Mouse (Mus musculus): ENCODE data around the gene Snrnp200. TPM values are rescaled to one million over a fixed set of nuclear protein-coding genes. Genes with fewer than 3 reads are reported as not detected.
"Not testable (repeated sequence)": the region's sequence is repeated elsewhere in the genome, so short reads cannot be mapped to it uniquely, and the experiment has no call there.

Snrnp200 gene
- 75.5 and 84.1 TPM in 2 replicates for total RNA-seq (2021)
- long read RNA-seq, full-length matches to known transcripts: 4 of 18 reads
- long read RNA-seq, partial matches to known transcripts: 14 of 18 reads
- long read RNA-seq, other reads (novel, unspliced or antisense): 0 of 18 reads

- DNase-seq: peak; percentile 89
Observed at GRCm38 (mm10) chr2:127207547-127208451, at the start of gene Snrnp200, which contains the start of gene 1810024B03Rik. Gene Snrnp200 (plus strand): TSS chr2:127208386. Gene 1810024B03Rik (minus strand): TSS chr2:127208280.

DNA sequence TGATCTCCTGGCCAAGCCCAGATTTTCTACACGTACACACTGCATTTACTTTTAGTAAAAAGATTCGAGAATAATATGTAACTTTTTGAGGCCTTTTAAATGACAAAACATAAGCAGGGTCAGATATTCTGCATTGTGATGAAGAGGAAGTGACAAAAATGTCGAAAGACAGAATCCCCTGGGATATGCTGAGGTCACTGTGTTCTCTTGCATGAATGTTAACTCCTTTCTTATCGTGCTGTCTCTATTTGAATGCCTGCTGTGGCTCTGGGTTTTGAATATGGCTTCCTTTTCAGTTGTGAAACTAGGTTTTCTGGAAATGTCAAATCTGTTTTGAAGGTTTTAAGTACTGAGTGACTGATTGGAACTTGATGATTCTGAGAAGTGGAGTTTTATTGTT, 42.5 kb upstream of the Snrnp200 start:
- no peak for DNase-seq

GRCm38 (mm10) chr2:127166261-127166660, 41.9 kb upstream of the Snrnp200 start:
- not testable (repeated sequence) for DNase-seq

DNA sequence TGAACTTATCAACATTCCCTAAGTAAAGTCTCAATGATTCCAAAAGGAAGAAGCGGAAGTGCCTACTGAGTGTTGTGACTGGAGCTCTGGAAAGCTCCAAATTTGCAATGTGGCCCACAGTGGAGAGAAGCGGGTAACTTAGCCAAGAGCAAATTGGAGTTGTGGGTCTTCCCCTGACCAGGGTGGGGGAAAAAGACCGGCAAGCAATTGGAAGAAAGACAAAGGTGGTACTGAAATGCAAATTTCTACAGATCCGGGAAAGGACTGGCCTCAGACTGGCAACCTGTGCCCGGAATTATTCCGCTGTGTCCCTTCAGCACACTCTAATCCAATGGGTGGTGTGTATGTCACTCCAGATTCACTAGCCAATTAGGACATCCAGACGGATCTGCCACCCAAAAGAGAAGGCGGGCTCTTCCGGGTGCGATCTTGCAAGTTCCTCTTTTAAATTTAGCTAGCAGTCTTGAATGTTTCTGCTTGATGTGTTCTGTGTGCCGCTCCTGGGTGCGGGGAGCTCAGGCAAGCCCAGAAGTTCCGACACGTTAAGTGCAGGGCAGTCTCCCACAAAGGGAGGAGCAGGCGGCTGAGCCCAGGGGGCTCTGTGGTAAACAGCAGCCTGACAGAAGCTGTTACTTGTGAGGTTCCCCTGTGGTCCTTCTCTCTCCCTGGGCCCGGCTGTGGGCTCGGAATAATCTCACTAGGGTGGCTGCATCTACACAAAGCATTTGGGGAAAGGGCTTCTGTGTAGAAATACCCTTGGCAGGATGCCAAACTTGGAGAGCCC, 25.4 kb upstream of the Snrnp200 start:
- peak; percentile 74 for DNase-seq

DNA sequence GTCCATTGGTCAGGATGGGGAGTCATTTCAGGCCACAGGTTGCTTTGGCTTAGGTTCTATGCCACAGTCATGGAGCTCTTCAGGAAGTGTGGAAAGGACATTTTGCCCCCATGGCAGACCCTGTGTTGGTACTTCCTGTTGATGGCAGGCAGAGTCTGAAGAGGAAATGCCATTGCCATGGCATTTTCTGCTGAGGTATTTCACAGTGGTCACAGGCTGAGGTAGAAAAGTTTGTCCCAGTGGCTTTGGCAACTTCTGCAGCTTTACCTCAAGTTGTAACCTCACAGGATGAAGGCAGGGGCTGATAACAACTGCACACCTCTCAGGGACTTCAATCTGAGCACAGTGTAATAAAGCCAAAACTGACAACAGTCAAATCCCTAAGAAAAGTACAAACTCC, 18.6 kb upstream of the Snrnp200 start:
- DNase-seq: no peak

DNA sequence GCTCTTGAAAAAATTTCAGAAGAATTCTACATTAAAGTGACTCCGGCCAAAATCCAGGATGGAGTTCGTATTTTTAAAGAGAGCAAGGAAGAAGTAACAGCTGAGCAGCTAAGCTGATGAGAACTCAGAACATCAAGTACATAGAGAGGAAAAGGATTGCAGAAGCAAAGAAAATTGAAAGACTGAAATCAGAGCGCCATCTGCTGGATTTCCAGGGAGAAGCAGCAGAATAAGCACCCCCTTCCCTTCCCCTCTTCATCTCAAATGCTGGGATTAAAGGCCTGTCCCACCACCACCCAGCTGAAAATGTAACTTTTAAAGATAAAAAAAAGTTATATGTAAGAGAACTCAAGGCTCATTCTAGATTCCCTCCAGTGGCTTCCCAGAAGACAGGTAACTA, 3.3 kb upstream of the Snrnp200 start:
- peak; percentile 47 for DNase-seq

GRCm38 (mm10) chr2:127205936-127206335, 2.2 kb upstream of the Snrnp200 start:
- DNase-seq: not testable (repeated sequence)

DNA sequence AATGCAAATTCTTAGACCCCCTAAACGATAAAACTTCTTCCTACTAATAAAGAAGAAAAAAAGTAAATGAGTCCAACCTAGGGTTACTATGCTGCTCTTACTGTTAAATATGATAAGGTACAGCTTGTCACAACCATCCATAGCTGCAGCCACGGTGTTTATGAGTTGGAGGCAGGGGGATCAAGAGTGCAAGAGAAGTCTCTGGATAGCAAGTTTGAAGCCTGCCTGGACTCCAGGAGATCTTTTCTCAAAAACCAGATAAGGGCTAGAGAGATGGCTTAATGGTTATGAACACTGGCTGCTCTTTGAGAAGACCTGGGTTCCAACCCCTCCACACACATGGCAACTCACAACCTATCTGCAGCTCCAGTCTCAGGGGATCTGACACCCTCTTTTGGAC, 1.3 kb upstream of the Snrnp200 start:
- no peak for DNase-seq

DNA sequence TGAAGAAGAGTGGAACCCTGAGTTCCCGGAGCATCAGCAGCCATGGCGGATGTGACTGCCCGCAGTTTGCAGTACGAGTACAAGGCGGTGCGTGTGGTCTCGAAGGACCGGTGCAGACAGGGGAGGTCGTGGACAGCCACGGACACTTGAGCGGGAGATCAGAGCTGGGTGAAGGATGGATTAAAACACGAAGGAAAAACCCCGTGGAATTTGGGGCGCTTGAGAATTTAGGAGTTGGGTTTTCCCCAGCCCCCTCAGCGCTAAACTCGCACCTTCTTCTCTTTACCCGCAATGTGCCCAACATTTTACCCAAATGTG, 225 bp downstream of the Snrnp200 start:
- no peak for DNase-seq

DNA sequence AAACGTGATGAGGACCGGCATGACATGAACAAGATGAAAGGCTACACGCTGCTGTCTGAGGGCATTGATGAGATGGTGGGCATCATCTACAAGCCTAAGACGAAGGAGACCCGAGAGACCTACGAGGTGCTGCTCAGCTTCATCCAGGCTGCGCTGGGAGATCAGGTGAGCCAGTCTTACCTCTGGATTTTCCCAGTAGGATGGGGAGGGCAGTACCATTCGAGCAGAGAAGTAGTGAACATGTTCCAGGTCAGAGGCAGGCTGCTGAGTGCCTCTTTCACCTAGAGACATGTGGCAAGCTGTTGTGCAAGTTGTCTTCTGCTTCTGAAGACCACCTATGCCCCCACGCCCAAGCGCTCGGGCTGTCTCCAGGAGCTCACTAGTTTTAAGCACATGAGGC, 2.5 kb downstream of the Snrnp200 start:
- no peak for DNase-seq

- DNase-seq: no peak
Observed at GRCm38 (mm10) chr2:127217746-127218145, 9.6 kb downstream of the Snrnp200 start.

GRCm38 (mm10) chr2:127225261-127225660, 17.1 kb downstream of the Snrnp200 start:
- no peak for DNase-seq

DNA sequence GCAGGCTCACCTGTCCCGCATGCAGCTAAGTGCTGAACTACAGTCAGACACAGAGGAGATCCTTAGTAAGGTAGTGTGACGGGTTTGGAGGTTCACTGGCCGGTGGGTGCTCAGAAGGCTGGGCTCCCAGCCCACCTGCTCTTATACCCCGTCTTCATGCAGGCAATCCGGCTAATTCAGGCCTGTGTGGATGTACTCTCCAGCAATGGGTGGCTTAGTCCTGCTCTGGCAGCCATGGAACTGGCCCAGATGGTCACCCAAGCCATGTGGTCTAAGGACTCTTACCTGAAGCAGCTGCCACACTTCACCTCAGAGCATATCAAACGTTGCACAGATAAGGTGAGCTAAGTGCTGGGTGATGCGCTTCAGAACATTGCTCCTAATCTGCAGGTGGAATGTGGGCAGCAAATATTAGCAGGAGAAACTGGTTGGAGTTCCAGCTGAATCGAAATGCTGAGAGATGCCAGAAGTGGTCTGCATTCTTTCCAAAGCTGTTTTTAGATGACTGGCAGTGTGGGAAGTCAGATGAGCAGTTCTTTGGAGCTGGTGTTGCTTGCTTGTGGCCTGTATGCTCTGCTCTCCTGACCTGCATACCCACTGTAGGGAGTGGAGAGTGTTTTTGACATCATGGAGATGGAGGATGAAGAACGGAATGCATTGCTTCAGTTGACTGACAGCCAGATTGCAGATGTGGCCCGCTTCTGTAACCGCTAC, 29.9 kb downstream of the Snrnp200 start:
- no peak for DNase-seq

DNA sequence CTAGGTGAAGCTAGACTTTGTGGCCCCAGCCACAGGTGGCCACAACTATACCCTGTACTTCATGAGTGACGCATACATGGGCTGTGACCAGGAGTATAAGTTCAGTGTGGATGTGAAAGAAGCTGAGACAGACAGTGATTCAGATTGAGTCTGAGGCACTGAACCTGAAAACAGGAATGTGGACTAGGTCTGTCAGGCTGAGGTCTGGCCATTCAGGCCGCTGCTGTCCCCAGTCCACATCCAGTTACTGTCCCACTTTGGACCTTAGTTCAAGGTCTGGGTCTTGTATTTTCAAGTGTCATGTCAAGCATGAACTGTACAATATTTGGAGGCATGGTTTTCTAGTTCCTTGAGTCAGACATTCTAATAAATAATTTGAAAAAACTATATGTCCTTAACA, 31.9 kb downstream of the Snrnp200 start:
- no peak for DNase-seq

- DNase-seq: peak; percentile 97
Observed at GRCm38 (mm10) chr2:127247592-127248333, 39.6 kb downstream of the Snrnp200 start, which contains the start of the genes Ciao1 and Tmem127. Gene Ciao1 (minus strand): TSS chr2:127247816. Gene Tmem127 (plus strand): TSS chr2:127247908.

DNA sequence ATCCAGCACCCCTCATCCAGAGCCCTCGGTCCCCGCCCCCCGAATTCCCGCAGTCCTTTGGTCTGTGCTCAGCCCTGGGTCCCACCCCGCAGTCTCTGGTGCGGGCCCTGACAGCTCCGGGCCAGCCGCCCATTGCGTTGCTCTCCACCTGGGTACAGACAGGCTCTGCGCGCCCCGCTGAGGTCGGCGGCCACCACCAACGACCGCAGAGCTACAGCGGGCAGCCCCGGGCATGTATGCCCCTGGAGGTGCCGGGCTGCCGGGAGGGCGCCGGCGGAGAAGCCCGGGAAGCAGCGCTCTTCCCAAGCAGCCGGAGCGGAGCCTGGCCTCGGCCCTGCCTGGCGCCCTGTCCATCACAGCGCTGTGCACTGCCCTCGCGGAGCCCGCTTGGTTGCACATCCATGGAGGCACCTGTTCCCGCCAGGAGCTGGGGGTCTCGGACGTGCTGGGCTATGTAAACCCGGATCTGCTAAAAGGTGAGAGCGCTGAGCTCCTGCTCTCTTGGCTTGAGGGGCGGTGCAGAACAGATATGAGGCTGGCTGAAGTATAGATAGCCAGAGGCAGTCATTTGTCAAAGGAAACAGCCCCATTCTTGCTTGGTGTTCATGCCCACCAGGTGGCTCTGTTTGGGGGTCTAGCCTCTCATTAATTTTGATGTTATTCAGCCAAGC, 40.3 kb downstream of the Snrnp200 start:
- DNase-seq: peak; percentile 49

- DNase-seq: no peak
Observed at GRCm38 (mm10) chr2:127250291-127251008, 42.3 kb downstream of the Snrnp200 start.

- DNase-seq: no peak
Observed at GRCm38 (mm10) chr2:127251457-127251856, 43.3 kb downstream of the Snrnp200 start.

DNA sequence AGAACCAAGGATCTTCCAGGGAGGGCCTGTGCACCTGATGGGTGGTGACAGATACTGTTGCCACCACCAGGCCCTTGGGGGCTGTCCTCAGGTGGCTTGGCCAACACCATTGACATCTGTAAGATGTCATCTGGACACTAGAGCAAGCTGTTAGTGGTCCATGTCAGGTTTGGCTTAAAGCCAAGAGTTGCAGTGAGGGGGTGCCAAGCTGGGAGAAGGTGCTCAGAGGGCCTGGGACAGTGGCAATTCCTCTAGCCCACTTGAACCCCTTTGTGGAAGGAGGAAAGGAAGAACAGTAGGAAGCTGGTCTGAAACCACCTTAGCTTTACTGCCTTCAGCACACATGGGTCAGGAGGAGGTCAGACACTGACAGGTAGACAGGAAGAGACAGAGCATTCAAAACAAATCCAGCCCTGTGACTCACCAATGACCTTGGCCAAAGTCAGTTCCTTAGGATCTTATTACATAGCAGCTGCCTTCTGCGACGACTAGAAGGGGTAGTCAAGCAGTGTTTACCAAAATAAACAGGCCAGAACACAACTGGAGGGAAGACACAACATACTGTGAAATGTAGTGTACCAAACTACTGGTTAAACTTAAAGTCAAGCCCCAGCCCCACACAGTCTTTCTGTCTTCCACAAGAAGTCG, 43.8 kb downstream of the Snrnp200 start:
- DNase-seq: peak; percentile 26

GRCm38 (mm10) chr2:127252787-127253186, 44.6 kb downstream of the Snrnp200 start:
- DNase-seq: no peak

Measured in adrenal gland, postnatal 25 days (tissue).